Mouse (Mus musculus): Measurements from ENCODE around the gene Klhdc1.

The Klhdc1 gene

DNA sequence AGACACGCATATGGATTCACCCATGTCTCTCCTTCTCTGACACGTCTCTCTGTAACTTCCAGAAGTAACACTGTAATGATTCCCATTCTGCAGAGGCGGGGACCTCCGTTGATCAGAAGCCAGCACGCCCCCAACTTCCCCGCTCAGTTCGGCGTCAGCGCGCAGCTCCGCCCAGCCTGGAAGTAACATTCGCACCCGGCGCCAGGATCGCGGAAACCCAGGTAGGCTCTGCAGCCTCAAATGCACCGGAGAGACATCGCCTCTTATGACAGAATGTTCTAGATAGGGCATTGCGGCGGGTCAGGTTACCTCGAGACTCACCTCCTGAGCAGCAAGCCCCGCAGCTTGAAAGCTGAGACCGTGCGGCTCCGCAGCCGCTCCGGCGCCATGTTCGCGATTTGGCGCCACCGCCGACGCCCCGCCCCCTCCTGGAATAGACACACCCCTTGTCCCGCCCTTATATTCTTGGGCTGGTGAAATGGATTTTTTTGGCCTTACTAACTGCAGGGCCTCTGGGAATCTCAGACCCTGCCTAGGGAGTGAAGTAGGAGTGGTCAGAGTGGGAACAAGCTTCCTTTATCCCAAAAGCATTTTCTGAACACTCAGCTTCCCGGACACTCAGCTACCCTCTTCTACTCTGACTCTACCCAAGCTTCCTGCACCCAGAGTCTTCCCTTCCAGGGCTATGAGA, 13.1 kb upstream of the Klhdc1 start, which contains the start of gene Pole2:
Pole2 (minus strand) TSS at position 420 of the 691 bp plus-strand sequence.
- peak; percentile 49 for DNase-seq (ENCODE audit: low read depth, low spot score)

- no peak for DNase-seq (ENCODE audit: low read depth, low spot score)
These were observed 11.7 kb upstream of the Klhdc1 start for GRCm38 (mm10) chr12:69229251-69229650.

GRCm38 (mm10) chr12:69235782-69236181, 5.2 kb upstream of the Klhdc1 start:
- DNase-seq (ENCODE audit: low read depth, low spot score): no peak

DNA sequence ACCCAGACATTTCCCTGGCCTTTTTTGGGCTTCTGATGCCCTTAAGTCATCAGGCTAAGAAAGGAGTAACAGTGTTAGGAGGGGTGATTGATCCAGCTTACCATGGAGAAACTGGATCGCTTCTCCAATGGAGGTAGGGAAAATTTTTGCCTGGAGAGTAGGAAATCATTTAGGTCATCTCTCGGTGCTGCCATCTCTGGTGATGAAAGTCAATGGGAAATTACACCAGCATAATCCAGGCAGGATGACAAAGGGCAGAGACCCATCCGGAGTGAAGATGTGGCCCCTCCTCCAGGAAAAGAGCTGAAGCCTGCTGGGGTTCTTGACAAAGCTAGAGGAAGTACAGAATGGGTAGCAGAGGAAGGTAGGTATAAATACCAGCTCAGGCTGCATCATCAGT, 2.7 kb upstream of the Klhdc1 start:
- DNase-seq (ENCODE audit: low read depth, low spot score): no peak

DNA sequence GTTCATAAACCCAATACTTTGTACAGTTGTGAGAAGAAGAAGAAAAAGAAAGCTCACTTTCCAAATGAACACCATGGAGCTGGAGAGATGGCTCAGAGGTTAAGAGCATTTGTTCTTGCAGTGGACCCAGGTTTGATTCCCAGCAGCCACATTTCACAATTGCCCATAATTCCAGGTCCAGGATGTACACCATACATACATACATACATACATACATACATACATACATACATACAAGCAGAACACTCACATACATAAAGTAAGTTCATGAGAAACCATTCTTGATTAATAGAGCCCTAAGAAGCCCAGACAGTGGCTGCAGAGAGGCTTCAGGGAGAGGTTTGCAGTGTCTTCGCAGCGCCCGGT, 412 bp downstream of the Klhdc1 start:
- no peak for DNase-seq (ENCODE audit: low read depth, low spot score)

GRCm38 (mm10) chr12:69241771-69242431, 925 bp downstream of the Klhdc1 start:
- DNase-seq (ENCODE audit: low read depth, low spot score): peak; percentile 50

- DNase-seq (ENCODE audit: low read depth, low spot score): no peak
These were observed 8.8 kb downstream of the Klhdc1 start for GRCm38 (mm10) chr12:69249766-69250165.

DNA sequence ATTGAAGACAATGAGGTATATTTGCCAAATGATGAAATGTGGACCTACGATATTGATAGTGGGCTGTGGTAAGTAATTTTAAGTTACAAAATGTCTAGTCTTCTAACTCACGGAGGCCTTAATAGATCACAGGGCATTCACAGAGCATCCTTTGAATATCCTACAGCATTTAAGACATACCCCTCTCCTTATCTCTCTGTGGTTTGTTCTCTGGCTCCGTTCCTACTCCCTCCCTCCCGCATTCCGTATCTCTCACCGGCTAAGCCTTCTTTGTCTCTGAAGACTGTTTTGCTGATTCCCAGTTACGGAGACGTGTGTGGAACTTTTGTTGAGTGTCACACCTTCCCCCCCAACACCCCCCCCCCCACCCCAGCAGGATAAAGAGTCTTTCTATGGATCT, 9.8 kb downstream of the Klhdc1 start:
- DNase-seq (ENCODE audit: low read depth, low spot score): no peak

GRCm38 (mm10) chr12:69253806-69254205, 12.8 kb downstream of the Klhdc1 start:
- no peak for DNase-seq (ENCODE audit: low read depth, low spot score)

DNA sequence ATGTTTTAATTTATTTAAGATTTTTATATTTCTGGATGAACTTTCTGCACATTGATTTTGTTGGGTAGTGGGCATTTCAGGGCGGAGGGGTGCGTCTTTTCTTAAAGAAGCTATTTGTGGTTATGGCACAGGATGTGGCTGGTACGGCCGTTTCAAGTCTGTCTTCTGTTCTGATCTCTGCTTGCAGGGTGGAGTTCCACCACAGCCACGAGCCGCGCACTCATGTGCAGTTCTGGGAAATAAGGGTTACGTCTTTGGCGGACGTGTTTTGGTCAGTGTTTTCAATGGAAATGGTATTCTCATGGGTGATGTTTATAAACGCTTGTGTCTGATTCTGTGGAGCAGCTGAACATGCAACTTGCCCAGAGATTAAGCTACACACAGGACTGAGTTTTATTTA, 16.9 kb downstream of the Klhdc1 start:
- DNase-seq (ENCODE audit: low read depth, low spot score): no peak

GRCm38 (mm10) chr12:69262251-69262650, 21.3 kb downstream of the Klhdc1 start:
- DNase-seq (ENCODE audit: low read depth, low spot score): no peak

DNA sequence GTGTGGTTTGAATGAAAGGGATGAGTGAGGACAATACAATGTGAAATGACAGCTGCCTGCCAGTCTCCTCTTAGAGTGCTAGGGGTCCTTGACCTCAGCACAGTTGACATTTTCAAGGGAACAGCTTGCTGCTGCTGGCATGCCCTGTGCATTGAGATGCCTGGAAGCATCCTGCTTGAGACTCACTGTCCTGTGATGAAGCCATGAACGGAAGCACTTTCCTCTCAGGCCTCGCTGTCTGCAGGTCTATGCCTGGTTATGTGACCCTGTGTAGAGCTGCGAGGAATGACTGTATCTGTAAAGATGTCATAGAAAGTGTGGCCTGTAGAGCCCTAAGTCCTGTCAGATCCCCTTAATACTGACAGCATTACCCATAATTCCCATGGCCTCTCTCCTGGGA, 24.1 kb downstream of the Klhdc1 start:
- no peak for DNase-seq (ENCODE audit: low read depth, low spot score)

- peak; percentile 32 for DNase-seq (ENCODE audit: low read depth, low spot score)
These were observed 27.1 kb downstream of the Klhdc1 start for GRCm38 (mm10) chr12:69267956-69268632.

DNA sequence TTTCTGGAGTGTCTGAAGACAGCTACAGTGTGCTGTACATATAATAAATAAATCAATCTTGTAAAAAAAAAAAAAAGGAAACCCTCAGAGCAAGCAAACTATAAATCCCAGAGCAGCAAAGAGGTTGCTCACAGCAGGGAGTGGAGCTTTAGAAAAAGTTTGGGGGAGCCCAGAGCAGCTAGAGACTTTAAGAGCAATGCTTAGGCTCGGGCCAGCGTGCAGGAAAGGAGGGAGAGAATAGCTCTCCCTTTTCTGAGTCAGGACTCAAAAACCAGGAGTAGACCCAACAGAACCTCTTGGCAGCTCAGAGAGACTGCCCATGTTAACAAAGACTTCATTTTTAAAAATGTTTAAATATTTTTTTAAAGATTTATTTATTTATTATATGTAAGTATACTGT, 28.0 kb downstream of the Klhdc1 start:
- no peak for DNase-seq (ENCODE audit: low read depth, low spot score)

GRCm38 (mm10) chr12:69279931-69280469, 39.0 kb downstream of the Klhdc1 start:
- no peak for DNase-seq (ENCODE audit: low read depth, low spot score)

DNA sequence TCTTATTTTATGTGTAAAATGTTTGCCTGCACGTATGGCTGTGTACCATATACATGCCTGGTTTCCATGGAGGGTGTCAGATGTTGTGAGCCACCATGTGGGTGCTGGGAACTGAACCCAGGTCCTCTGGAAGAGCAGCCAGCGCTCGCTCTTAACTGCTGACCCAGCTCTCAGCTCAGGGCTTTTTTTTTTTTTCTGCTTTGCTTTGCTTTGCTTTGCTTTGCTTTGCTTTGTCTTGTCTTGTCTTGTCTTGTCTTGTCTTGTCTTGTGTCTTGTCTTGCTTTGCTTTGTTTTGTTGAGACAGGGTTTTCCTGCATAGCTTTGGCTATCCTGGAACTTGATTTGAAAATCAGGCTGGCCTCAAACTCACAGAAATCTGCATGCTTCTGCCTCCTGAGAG, 39.9 kb downstream of the Klhdc1 start:
- DNase-seq (ENCODE audit: low read depth, low spot score): no peak

DNA sequence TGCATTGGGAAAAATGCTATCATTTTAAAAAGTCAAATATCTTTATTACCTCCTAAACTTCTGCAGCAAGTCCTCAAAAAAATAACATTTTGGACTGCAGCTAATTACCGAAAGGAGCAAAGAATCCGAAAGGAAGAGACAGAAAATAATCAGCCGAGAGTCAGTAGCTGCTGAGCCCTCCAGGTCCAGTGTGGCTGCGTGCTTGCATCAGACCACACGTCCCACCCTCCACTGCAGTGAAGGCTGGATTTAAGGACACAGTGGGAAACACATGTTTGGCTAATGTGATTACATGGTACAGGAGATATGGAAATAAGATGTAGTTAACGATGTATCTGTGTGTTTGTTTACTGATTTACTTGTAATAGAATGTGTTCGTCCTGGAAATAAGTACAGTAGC, 42.2 kb downstream of the Klhdc1 start:
- no peak for DNase-seq (ENCODE audit: low read depth, low spot score)

DNA sequence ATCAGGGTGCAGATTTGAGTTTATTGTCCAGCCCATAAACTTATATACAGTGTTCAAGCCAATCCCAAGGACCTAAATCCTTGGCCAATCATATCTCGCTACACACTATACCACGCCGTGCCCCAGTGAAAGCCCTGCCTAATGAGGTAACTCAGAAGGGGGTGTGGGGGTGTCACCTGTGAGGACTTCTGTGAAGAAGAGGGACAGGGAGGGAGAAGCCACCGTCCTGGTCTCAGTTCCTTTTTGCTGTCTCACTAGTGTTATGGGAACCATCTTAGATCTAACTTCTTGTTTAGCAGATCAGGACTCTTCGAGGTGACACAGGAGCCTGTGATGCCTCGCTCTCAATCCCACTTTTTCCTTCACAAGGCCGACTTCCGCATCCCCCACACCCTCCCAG, 46.6 kb downstream of the Klhdc1 start:
- no peak for DNase-seq (ENCODE audit: low read depth, low spot score)

GRCm38 (mm10) chr12:69288699-69289098, 47.7 kb downstream of the Klhdc1 start:
- no peak for DNase-seq (ENCODE audit: low read depth, low spot score)

- DNase-seq (ENCODE audit: low read depth, low spot score): no peak
These were observed 51.4 kb downstream of the Klhdc1 start for GRCm38 (mm10) chr12:69292401-69292800.

- no peak for DNase-seq (ENCODE audit: low read depth, low spot score)
These were observed 52.8 kb downstream of the Klhdc1 start for GRCm38 (mm10) chr12:69293815-69294214.

DNA sequence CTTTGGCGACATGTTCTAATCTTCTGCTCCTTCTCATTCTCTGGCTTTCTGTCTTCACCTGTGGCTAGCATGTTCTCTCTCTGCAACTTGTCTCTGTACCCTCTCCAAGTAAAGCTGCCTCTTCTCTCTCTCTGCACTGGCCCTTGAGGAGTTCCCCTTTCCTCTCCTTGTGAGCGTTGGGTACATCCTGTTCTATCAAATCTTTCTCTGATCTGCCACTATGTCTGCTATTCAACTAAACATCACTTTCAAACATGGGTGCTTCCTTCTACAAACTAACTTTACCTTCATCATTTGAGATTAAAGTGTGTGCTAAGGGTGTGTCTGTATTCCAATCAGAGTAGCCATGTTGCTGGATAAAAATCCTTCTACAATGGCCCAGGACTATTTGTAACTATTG, 54.0 kb downstream of the Klhdc1 start:
- DNase-seq (ENCODE audit: low read depth, low spot score): no peak

DNA sequence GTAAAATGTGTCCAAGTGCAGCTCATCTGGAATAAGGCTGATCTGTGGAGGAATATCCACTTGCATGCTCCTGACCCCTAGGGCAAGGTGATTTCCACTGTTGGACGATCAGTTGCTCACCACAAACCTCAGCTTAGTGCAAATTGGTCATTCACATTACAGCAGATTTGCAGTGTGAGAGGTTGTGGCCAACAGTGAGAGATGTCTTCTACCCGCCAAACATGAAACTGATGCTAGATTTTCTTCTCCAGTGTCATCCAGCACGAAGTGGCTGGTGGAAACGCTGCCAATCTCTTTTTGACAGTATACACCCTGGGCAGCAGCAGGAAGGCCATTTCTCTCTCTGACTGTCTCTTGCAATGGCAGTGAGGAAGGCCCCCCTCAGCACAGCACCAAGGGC, 54.7 kb downstream of the Klhdc1 start:
- DNase-seq (ENCODE audit: low read depth, low spot score): no peak

Data from telencephalon, adult 2 months (tissue).